ENCODE assay signal across 32 mouse cellular contexts in the genomic region with DNA sequence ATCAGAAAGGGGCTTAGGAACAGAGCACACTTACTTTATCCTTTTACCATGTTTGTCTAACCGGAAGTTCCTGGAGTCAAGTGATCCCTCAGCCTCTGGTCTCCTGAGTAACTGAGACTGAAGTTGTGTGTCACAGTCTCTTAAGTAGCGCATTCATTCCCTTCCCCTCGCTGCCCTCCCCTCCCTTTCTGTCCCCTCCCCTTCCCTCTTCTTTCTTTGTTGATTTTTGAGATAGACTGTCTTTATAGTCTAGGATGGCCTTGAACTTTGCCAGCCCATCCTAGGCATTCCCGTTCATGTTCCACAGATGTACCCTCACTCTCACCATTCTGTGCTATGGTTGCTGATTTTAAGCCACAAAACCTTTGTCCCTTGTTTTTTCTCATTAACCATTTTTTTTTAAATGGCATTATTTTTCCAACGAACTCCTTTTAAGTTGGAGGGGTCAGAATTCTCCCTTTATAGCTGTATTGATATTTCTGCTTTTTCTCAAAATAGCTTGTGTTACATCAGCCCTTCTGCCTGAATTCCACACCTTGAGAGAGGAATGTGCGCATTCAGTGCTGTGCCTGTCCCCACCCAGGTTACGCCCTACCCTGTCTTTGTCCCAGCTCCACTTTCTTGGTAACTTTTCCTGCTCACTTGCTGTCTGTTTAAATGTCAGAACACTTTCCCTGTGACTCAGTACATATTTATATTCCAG.
A peak's percentile ranks its signal among the peaks of the same experiment; 100 is the strongest.
DNase-seq lines count a peak whose midpoint lies in the region; ATAC-seq and TF ChIP-seq lines count a peak whose summit lies in the region.
"Had no signal": no experiment of that assay in that cellular context is flagged by ENCODE, and none has a peak within 500 bp of the region (broad histone marks: within the 10 kb centered on the region; RNA-seq: fewer than 3 reads in every experiment).

No protein-coding gene starts in this region.

- H3K27me3 ChIP-seq in small intestine, adult 2 months (ENCODE audit: control insufficient read depth, insufficient read depth, low read length): no peaks in the 10 kb centered on the region
- H3K27me3 ChIP-seq in hindbrain, embryonic 16.5 days (replicated peaks; ENCODE audit: control insufficient read depth, insufficient read depth, low read length): no peaks in the 10 kb centered on the region
- H3K27me3 ChIP-seq: CH12.LX; embryonic facial prominence, embryonic 15.5 days; hindbrain, embryonic 13.5 days; kidney, embryonic 15.5 days; limb, embryonic 13.5 days; neural tube, embryonic 12.5 days had no signal

- no peaks in the 10 kb centered on the region for H3K9me3 ChIP-seq in hindbrain, embryonic 16.5 days (ENCODE audit: control insufficient read depth, low read length)
- H3K9me3 ChIP-seq: embryonic facial prominence, embryonic 10.5 days; embryonic facial prominence, embryonic 15.5 days; forebrain, embryonic 12.5 days; hindbrain, embryonic 13.5 days; kidney, embryonic 15.5 days; limb, embryonic 13.5 days; neural tube, embryonic 12.5 days had no signal

- ATAC-seq in hindbrain, embryonic 16.5 days: no peak
- ATAC-seq: forebrain, postnatal 0 days; inflammation-experienced regulatory T-cells, adult 6 months; midbrain, embryonic 16.5 days had no signal

- DNase-seq in heart, adult 11 months: peak; percentile 16
- no peak for DNase-seq in heart, postnatal 10 days
- peak; percentile 95 for DNase-seq in ES-CJ7 (ENCODE audit: low read depth, low spot score)
- DNase-seq in brain, adult 2 months (ENCODE audit: low read depth, low spot score): peak; percentile 29
- no peak for DNase-seq in cerebellum, adult 9-10 months
- no peak for DNase-seq in kidney, adult 9 months
- DNase-seq: adrenal gland, postnatal 14 days; cerebellum, adult 18-20 months; cerebellum, postnatal 25 days; forebrain, postnatal 0 days; gastrocnemius, postnatal 25 days; heart, adult 18-20 months; heart, postnatal 4 days; right cerebral cortex, adult 18-20 months; thymus, postnatal 4 days had no signal

- H3K4me3 ChIP-seq in small intestine, adult 2 months (ENCODE audit: low read depth, low read length): no peak overlapping the region
- H3K4me3 ChIP-seq in hindbrain, embryonic 16.5 days (ENCODE audit: low read length): no peak overlapping the region
- H3K4me3 ChIP-seq: embryonic facial prominence, embryonic 10.5 days; embryonic facial prominence, embryonic 15.5 days; forebrain, embryonic 12.5 days; hindbrain, embryonic 13.5 days; kidney, embryonic 15.5 days; layer of hippocampus, adult 2 months; limb, embryonic 13.5 days; myocyte; neural tube, embryonic 12.5 days had no signal

- no peak overlapping the region for H3K4me2 ChIP-seq in hindbrain, embryonic 16.5 days (ENCODE audit: low read length)
- H3K4me2 ChIP-seq: embryonic facial prominence, embryonic 15.5 days; forebrain, embryonic 12.5 days; heart, embryonic 11.5 days; hindbrain, embryonic 13.5 days; kidney, embryonic 15.5 days; limb, embryonic 13.5 days; liver, embryonic 11.5 days; neural tube, embryonic 12.5 days had no signal

- peak overlapping the region; percentile 34; the same call in 1 of the 2 replicates for H3K27ac ChIP-seq in small intestine, adult 2 months (ENCODE audit: insufficient read depth, low read depth, low read length)
- H3K27ac ChIP-seq in hindbrain, embryonic 16.5 days (ENCODE audit: low read depth, low read length): no peak overlapping the region
- H3K27ac ChIP-seq: embryonic facial prominence, embryonic 10.5 days; embryonic facial prominence, embryonic 15.5 days; forebrain, embryonic 12.5 days; hindbrain, embryonic 13.5 days; kidney, embryonic 15.5 days; layer of hippocampus, adult 2 months; limb, embryonic 13.5 days; macrophage; neural tube, embryonic 12.5 days had no signal

- WGBS in small intestine, adult 2 months: 48% methylated on average over 7 of the region's 7 CpGs
- WGBS in hindbrain, embryonic 16.5 days: 85% methylated on average over 7 of the region's 7 CpGs

- TF ChIP-seq POLR2A in small intestine, adult 2 months (IDR thresholded peaks at IDR 0.05; ENCODE audit: low read depth, low read length): no peak

- peaks cover 5% of the 10 kb centered on the region; the same call in 1 of the 2 replicates for H3K4me1 ChIP-seq in small intestine, adult 2 months (ENCODE audit: control insufficient read depth, insufficient read depth, insufficient read length, low read length)
- no peaks in the 10 kb centered on the region for H3K4me1 ChIP-seq in hindbrain, embryonic 16.5 days (ENCODE audit: control insufficient read depth, insufficient read depth, low read depth, low read length)
- H3K4me1 ChIP-seq: embryonic facial prominence, embryonic 10.5 days; embryonic facial prominence, embryonic 15.5 days; hindbrain, embryonic 13.5 days; kidney, embryonic 15.5 days; limb, embryonic 13.5 days; neural tube, embryonic 12.5 days had no signal

- intact Hi-C loops in heart, postnatal 10 days (cut with DNase I): no loop called here

- no peak for TF ChIP-seq CTCF in small intestine, adult 2 months (IDR thresholded peaks at IDR 0.05; ENCODE audit: extremely low read depth, insufficient read length, insufficient replicate concordance, low read depth, low read length)

- no peak overlapping the region for H3K9ac ChIP-seq in hindbrain, embryonic 16.5 days (ENCODE audit: low read depth, low read length)
- H3K9ac ChIP-seq: embryonic facial prominence, embryonic 15.5 days; forebrain, embryonic 12.5 days; forebrain, postnatal 0 days; hindbrain, embryonic 13.5 days; kidney, embryonic 15.5 days; limb, embryonic 13.5 days; neural tube, embryonic 12.5 days had no signal

- H3K36me3 ChIP-seq in small intestine, adult 2 months (ENCODE audit: control insufficient read depth, insufficient read depth, low read length): no peaks in the 10 kb centered on the region
- no peaks in the 10 kb centered on the region for H3K36me3 ChIP-seq in hindbrain, embryonic 16.5 days (ENCODE audit: control insufficient read depth, insufficient read depth, low read length)
- H3K36me3 ChIP-seq: embryonic facial prominence, embryonic 10.5 days; embryonic facial prominence, embryonic 15.5 days; forebrain, embryonic 12.5 days; hindbrain, embryonic 13.5 days; kidney, embryonic 15.5 days; limb, embryonic 13.5 days; neural tube, embryonic 12.5 days had no signal

Comparison
In these comparisons a context has a peak if more than half of its experiments do, and no peak if none do; other contexts are left out.
1. DNase-seq: peak in heart, adult 11 months (single experiment), ES-CJ7 (single experiment) and brain, adult 2 months (single experiment); none in heart, postnatal 10 days (0 of 2), cerebellum, adult 9-10 months (single experiment) and kidney, adult 9 months (single experiment).